Mouse (Mus musculus): ENCODE results near the gene Laptm5. TPM values are rescaled to one million over a fixed set of nuclear protein-coding genes. Genes with fewer than 3 reads are reported as not detected.

Gene Laptm5
- polyA plus RNA-seq, 1 experiment, result not detected

- Histone ChIP-seq H3K27ac (ENCODE audit: insufficient read depth, low read depth, low read length) (no peak overlapping the region), H3K4me3 (ENCODE audit: insufficient read depth, low read depth, low read length) (no peak overlapping the region), H3K4me1 (ENCODE audit: control insufficient read depth, insufficient read depth, low read length) (peaks cover 3% of the 10 kb centered on the region; the same call in 1 of the 2 replicates)
- WGBS, result 38% methylated on average over 17 of the region's 17 CpGs
- TF ChIP-seq CTCF (IDR thresholded peaks at IDR 0.05; ENCODE audit: insufficient read depth, low read depth, low read length) (peak; percentile 80), POLR2A (IDR thresholded peaks at IDR 0.05; ENCODE audit: insufficient read depth, low read depth, low read length) (no peak)
Measured at GRCm38 (mm10) chr4:130892001-130892587, 20.8 kb upstream of the Laptm5 start.

DNA sequence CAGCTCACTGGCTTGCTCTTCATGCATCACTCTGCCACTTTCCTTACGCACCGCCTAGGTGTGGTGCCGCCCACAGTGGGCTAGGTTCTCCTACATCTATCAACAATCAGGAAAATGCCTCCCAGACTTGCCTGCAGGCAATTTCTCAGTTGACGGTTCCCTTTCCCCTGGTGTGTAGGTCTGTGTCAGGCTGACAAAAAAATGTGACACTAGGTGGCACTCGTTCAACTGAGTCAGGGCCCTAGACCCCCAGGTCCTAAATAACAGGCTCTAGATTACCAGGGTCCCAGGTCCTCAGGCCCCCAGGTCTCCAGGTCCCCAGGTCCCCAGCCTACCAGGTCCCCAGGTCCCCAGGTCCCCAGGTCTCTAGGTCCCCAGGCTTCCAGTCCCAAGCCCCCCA lies 19.2 kb upstream of the Laptm5 start:
- TF ChIP-seq POLR2A (IDR thresholded peaks at IDR 0.05; ENCODE audit: insufficient read depth, low read depth, low read length) (no peak), CTCF (IDR thresholded peaks at IDR 0.05; ENCODE audit: insufficient read depth, low read depth, low read length) (no peak)
- Histone ChIP-seq H3K27ac (ENCODE audit: insufficient read depth, low read depth, low read length) (no peak overlapping the region), H3K4me3 (ENCODE audit: insufficient read depth, low read depth, low read length) (no peak overlapping the region), H3K4me1 (ENCODE audit: control insufficient read depth, insufficient read depth, low read length) (peaks cover 3% of the 10 kb centered on the region; the same call in 1 of the 2 replicates)
- WGBS, result 69% methylated on average over 5 of the region's 5 CpGs

DNA sequence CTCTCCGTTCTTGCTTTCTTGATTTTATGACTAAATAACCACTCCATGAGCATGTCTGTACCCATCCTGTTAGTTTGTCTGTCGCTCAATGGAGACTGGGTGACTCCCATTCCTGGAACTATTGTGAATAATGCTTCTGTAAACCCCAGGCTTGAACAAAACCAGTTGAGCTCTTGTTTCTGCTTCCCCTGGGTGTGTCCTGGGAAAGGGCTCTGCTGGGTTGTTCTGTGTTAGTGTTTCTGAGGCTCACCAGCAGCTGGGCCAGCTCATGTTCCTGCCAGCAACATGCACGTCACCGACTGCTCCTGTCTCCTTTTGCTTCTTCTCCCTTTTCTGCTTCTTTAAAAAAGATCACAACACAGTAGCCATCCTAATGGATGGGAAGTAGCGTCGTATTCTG lies 17.2 kb upstream of the Laptm5 start:
- no peak overlapping the region for H3K4me3 ChIP-seq (ENCODE audit: insufficient read depth, low read depth, low read length)
- H3K4me1 ChIP-seq (ENCODE audit: control insufficient read depth, insufficient read depth, low read length), result peaks cover 3% of the 10 kb centered on the region; the same call in 1 of the 2 replicates
- 92% methylated on average over 6 of the region's 6 CpGs for whole genome bisulfite sequencing
- no peak for TF ChIP-seq CTCF (IDR thresholded peaks at IDR 0.05; ENCODE audit: insufficient read depth, low read depth, low read length)
- no peak for TF ChIP-seq POLR2A (IDR thresholded peaks at IDR 0.05; ENCODE audit: insufficient read depth, low read depth, low read length)
- H3K27ac ChIP-seq (ENCODE audit: insufficient read depth, low read depth, low read length), result no peak overlapping the region

- no peak overlapping the region for H3K27ac ChIP-seq (ENCODE audit: insufficient read depth, low read depth, low read length)
- TF ChIP-seq POLR2A (IDR thresholded peaks at IDR 0.05; ENCODE audit: insufficient read depth, low read depth, low read length) (no peak), CTCF (IDR thresholded peaks at IDR 0.05; ENCODE audit: insufficient read depth, low read depth, low read length) (no peak)
- no peak overlapping the region for H3K4me3 ChIP-seq (ENCODE audit: insufficient read depth, low read depth, low read length)
- WGBS, result 73% methylated on average over 2 of the region's 2 CpGs
- peaks cover 3% of the 10 kb centered on the region; the same call in 1 of the 2 replicates for H3K4me1 ChIP-seq (ENCODE audit: control insufficient read depth, insufficient read depth, low read length)
Measured at GRCm38 (mm10) chr4:130896372-130896771, 16.6 kb upstream of the Laptm5 start.

GRCm38 (mm10) chr4:130899383-130899781 lies 13.5 kb upstream of the Laptm5 start:
- Histone ChIP-seq H3K4me1 (ENCODE audit: control insufficient read depth, insufficient read depth, low read length) (no peaks in the 10 kb centered on the region), H3K27ac (ENCODE audit: insufficient read depth, low read depth, low read length) (no peak overlapping the region), H3K4me3 (ENCODE audit: insufficient read depth, low read depth, low read length) (no peak overlapping the region)
- TF ChIP-seq CTCF (IDR thresholded peaks at IDR 0.05; ENCODE audit: insufficient read depth, low read depth, low read length) (no peak), POLR2A (IDR thresholded peaks at IDR 0.05; ENCODE audit: insufficient read depth, low read depth, low read length) (no peak)
- WGBS, result 81% methylated on average over 3 of the region's 3 CpGs

GRCm38 (mm10) chr4:130899782-130900427 lies 13.0 kb upstream of the Laptm5 start:
- TF ChIP-seq POLR2A (IDR thresholded peaks at IDR 0.05; ENCODE audit: insufficient read depth, low read depth, low read length) (no peak), CTCF (IDR thresholded peaks at IDR 0.05; ENCODE audit: insufficient read depth, low read depth, low read length) (no peak)
- no peak overlapping the region for H3K27ac ChIP-seq (ENCODE audit: insufficient read depth, low read depth, low read length)
- no peak overlapping the region for H3K4me3 ChIP-seq (ENCODE audit: insufficient read depth, low read depth, low read length)
- 87% methylated on average over 6 of the region's 6 CpGs for WGBS
- H3K4me1 ChIP-seq (ENCODE audit: control insufficient read depth, insufficient read depth, low read length), result peaks cover 5% of the 10 kb centered on the region

- Histone ChIP-seq H3K27ac (ENCODE audit: insufficient read depth, low read depth, low read length) (no peak overlapping the region), H3K4me3 (ENCODE audit: insufficient read depth, low read depth, low read length) (no peak overlapping the region), H3K4me1 (ENCODE audit: control insufficient read depth, insufficient read depth, low read length) (peaks cover 9% of the 10 kb centered on the region)
- TF ChIP-seq CTCF (IDR thresholded peaks at IDR 0.05; ENCODE audit: insufficient read depth, low read depth, low read length) (no peak), POLR2A (IDR thresholded peaks at IDR 0.05; ENCODE audit: insufficient read depth, low read depth, low read length) (no peak)
- 92% methylated on average over 7 of the region's 7 CpGs for WGBS
Measured at GRCm38 (mm10) chr4:130900746-130901145, 12.2 kb upstream of the Laptm5 start.

DNA sequence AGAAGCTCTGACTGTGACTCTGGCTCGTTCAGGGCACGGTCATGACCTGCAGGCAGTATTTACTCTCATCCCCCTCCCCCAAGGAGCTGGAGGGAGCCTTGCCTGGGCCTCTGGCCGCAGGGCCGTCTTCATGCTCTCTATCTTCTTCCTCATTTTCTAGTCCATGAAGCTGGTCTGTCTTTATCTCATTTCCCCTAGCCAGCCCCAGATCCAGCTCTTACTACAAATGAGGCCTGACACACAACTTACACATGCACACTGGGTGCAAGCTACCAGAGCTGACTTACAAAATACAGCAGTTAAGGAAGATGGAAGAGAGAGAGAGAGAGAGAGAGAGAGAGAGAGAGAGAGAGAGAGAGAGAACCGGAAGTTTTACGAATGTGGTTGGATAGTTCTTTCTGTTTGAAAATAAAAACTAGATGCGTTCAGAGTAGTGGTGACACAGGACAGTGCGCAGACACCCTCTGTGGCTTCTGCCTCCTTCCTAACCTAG lies 10.6 kb upstream of the Laptm5 start:
- Histone ChIP-seq H3K4me1 (ENCODE audit: control insufficient read depth, insufficient read depth, low read length) (peaks cover 14% of the 10 kb centered on the region), H3K4me3 (ENCODE audit: insufficient read depth, low read depth, low read length) (no peak overlapping the region), H3K27ac (ENCODE audit: insufficient read depth, low read depth, low read length) (no peak overlapping the region)
- TF ChIP-seq CTCF (IDR thresholded peaks at IDR 0.05; ENCODE audit: insufficient read depth, low read depth, low read length) (no peak), POLR2A (IDR thresholded peaks at IDR 0.05; ENCODE audit: insufficient read depth, low read depth, low read length) (no peak)
- WGBS, result 92% methylated on average over 8 of the region's 8 CpGs

- H3K27ac ChIP-seq (ENCODE audit: insufficient read depth, low read depth, low read length), result no peak overlapping the region
- H3K4me3 ChIP-seq (ENCODE audit: insufficient read depth, low read depth, low read length), result no peak overlapping the region
- WGBS, result 77% methylated on average over 7 of the region's 7 CpGs
- H3K4me1 ChIP-seq (ENCODE audit: control insufficient read depth, insufficient read depth, low read length), result peaks cover 30% of the 10 kb centered on the region
- no peak for TF ChIP-seq CTCF (IDR thresholded peaks at IDR 0.05; ENCODE audit: insufficient read depth, low read depth, low read length)
- TF ChIP-seq POLR2A (IDR thresholded peaks at IDR 0.05; ENCODE audit: insufficient read depth, low read depth, low read length), result no peak
Measured at GRCm38 (mm10) chr4:130905025-130905424, 7.9 kb upstream of the Laptm5 start.

Data from olfactory bulb, adult 2 months (tissue).